Mouse (Mus musculus): ENCODE measurements around the gene Pald1.

Gene Pald1

GRCm38 (mm10) chr10:61383021-61383714 is at the start of gene Pald1:
TSS of gene Pald1 (minus strand) at chr10:61383530.
- peak; percentile 97 for DNase-seq (ENCODE audit: inconsistent ontology term)

- DNase-seq (ENCODE audit: inconsistent ontology term), result no peak
Observed at GRCm38 (mm10) chr10:61431375-61431774, 48.0 kb upstream of the Pald1 start.

GRCm38 (mm10) chr10:61429043-61429442 is 45.7 kb upstream of the Pald1 start:
- no peak for DNase-seq (ENCODE audit: inconsistent ontology term)

- no peak for DNase-seq (ENCODE audit: inconsistent ontology term)
Observed at GRCm38 (mm10) chr10:61428416-61428815, 45.1 kb upstream of the Pald1 start.

- DNase-seq (ENCODE audit: inconsistent ontology term), result no peak
Observed at GRCm38 (mm10) chr10:61427951-61428350, 44.6 kb upstream of the Pald1 start.

- DNase-seq (ENCODE audit: inconsistent ontology term), result no peak
Observed at GRCm38 (mm10) chr10:61426251-61426757, 43.0 kb upstream of the Pald1 start.

- DNase-seq (ENCODE audit: inconsistent ontology term), result no peak
Observed at GRCm38 (mm10) chr10:61425047-61425446, 41.7 kb upstream of the Pald1 start.

GRCm38 (mm10) chr10:61424500-61424899 is 41.2 kb upstream of the Pald1 start:
- peak; percentile 53 for DNase-seq (ENCODE audit: inconsistent ontology term)

GRCm38 (mm10) chr10:61423289-61423688 is 40.0 kb upstream of the Pald1 start:
- DNase-seq (ENCODE audit: inconsistent ontology term), result no peak

GRCm38 (mm10) chr10:61422861-61423260 is 39.5 kb upstream of the Pald1 start:
- no peak for DNase-seq (ENCODE audit: inconsistent ontology term)

- DNase-seq (ENCODE audit: inconsistent ontology term), result no peak
Observed at GRCm38 (mm10) chr10:61420011-61420410, 36.7 kb upstream of the Pald1 start.

GRCm38 (mm10) chr10:61419146-61419545 is 35.8 kb upstream of the Pald1 start:
- DNase-seq (ENCODE audit: inconsistent ontology term), result no peak

GRCm38 (mm10) chr10:61418131-61418900 is 35.0 kb upstream of the Pald1 start:
- DNase-seq (ENCODE audit: inconsistent ontology term), result peak; percentile 34

- DNase-seq (ENCODE audit: inconsistent ontology term), result no peak
Observed at GRCm38 (mm10) chr10:61417672-61418071, 34.3 kb upstream of the Pald1 start, which contains the start of gene Nodal. TSS of gene Nodal (plus strand) at chr10:61417972.

- DNase-seq (ENCODE audit: inconsistent ontology term), result no peak
Observed at GRCm38 (mm10) chr10:61417046-61417445, 33.7 kb upstream of the Pald1 start.

GRCm38 (mm10) chr10:61416561-61416960 is 33.2 kb upstream of the Pald1 start:
- no peak for DNase-seq (ENCODE audit: inconsistent ontology term)

- DNase-seq (ENCODE audit: inconsistent ontology term), result no peak
Observed at GRCm38 (mm10) chr10:61415890-61416289, 32.6 kb upstream of the Pald1 start.

GRCm38 (mm10) chr10:61415240-61415639 is 31.9 kb upstream of the Pald1 start:
- DNase-seq (ENCODE audit: inconsistent ontology term), result no peak

GRCm38 (mm10) chr10:61412910-61413625 is 29.7 kb upstream of the Pald1 start:
- no peak for DNase-seq (ENCODE audit: inconsistent ontology term)

GRCm38 (mm10) chr10:61410193-61410592 is 26.9 kb upstream of the Pald1 start:
- peak; percentile 15 for DNase-seq (ENCODE audit: inconsistent ontology term)

- no peak for DNase-seq (ENCODE audit: inconsistent ontology term)
Observed at GRCm38 (mm10) chr10:61409776-61410175, 26.4 kb upstream of the Pald1 start.

- no peak for DNase-seq (ENCODE audit: inconsistent ontology term)
Observed at GRCm38 (mm10) chr10:61405958-61406357, 22.6 kb upstream of the Pald1 start.
